Mouse (Mus musculus) MEL (cell line): ENCODE results near the gene Bfsp2. TPM values are rescaled to one million over a fixed set of nuclear protein-coding genes. Genes with fewer than 3 reads are reported as not detected.

Source experiments
- DNase-seq: peaks from one replicate; pipeline ENCODE4 v3.0.0; 2011; ENCODE audit warnings: low read depth, low spot score
- H3K27ac ChIP-seq: 2 replicates; pipeline ENCODE4 v1.5.1; 2012; ENCODE audit warnings: low read depth, mild to moderate bottlenecking, control low read depth, low read length, moderate library complexity; ENCODE audit not compliant: control insufficient read depth
- H3K27me3 ChIP-seq, 2 experiments: fragments of 150-350 bp in 1 of 2; sonication (generic) in 1 of 2; 2 replicates each; pipeline ENCODE4 v1.6.1; 2012; ENCODE audit warnings: low read length in 2 of 2, mild to moderate bottlenecking in 2 of 2, improper control_type of control experiment in 1 of 2, moderate library complexity in 1 of 2; ENCODE audit not compliant: insufficient read depth in 2 of 2, control insufficient read depth in 1 of 2
- H3K36me3 ChIP-seq, 2 experiments: 2 replicates each; pipeline ENCODE4 v1.6.1; 2012 to 2014; ENCODE audit warnings: low read length in 2 of 2, improper control_type of control experiment in 1 of 2, inconsistent platforms in 1 of 2, mild to moderate bottlenecking in 1 of 2; ENCODE audit not compliant: insufficient read depth in 2 of 2, control insufficient read depth in 1 of 2
- H3K4me1 ChIP-seq, 2 experiments: fragments of 150-350 bp in 1 of 2; sonication (generic) in 1 of 2; 2 replicates each; pipeline ENCODE4 v1.6.1; 2012; ENCODE audit warnings: low read length in 2 of 2, improper control_type of control experiment in 1 of 2, mild to moderate bottlenecking in 1 of 2; ENCODE audit not compliant: insufficient read depth in 2 of 2, control insufficient read depth in 1 of 2
- H3K4me3 ChIP-seq, 2 experiments: fragments of 150-350 bp in 1 of 2; sonication (generic) in 1 of 2; 2 replicates each; pipeline ENCODE4 v1.5.1; 2012; ENCODE audit warnings: low read depth in 2 of 2, low read length in 2 of 2, mild to moderate bottlenecking in 2 of 2, moderate library complexity in 2 of 2, control low read depth in 1 of 2, improper control_type of control experiment in 1 of 2; ENCODE audit not compliant: control insufficient read depth in 1 of 2, insufficient read depth in 1 of 2
- H3K79me2 ChIP-seq: 2 replicates; pipeline ENCODE4 v1.6.1; 2012; ENCODE audit warnings: mild to moderate bottlenecking, low read length, moderate library complexity; ENCODE audit not compliant: control insufficient read depth, poor library complexity, insufficient read depth
- H3K9ac ChIP-seq: 2 replicates; pipeline ENCODE4 v1.6.1; 2012; ENCODE audit warnings: low read depth, mild to moderate bottlenecking, control low read depth, low read length, moderate library complexity; ENCODE audit not compliant: control insufficient read depth, poor library complexity, severe bottlenecking
- H3K9me3 ChIP-seq: fragments of 150-350 bp; sonication (generic); replicated peaks from 2 replicates; pipeline ENCODE4 v1.6.1; 2012; ENCODE audit warnings: mild to moderate bottlenecking, low read length, improper control_type of control experiment, moderate library complexity; ENCODE audit not compliant: insufficient read depth
- BHLHE40 ChIP-seq: IDR thresholded peaks from 2 replicates; pipeline ENCODE4 v1.6.1; 2012; ENCODE audit warnings: low read depth, mild to moderate bottlenecking, inconsistent platforms, low read length, improper control_type of control experiment, borderline replicate concordance
- CHD2 ChIP-seq: IDR thresholded peaks from 2 replicates; pipeline ENCODE4 v1.6.1; 2011; ENCODE audit warnings: low read length, improper control_type of control experiment
- EP300 ChIP-seq, 2 experiments: IDR thresholded peaks; 2 replicates each; pipeline ENCODE4 v1.6.1; 2011; ENCODE audit warnings: improper control_type of control experiment in 2 of 2, low read length in 2 of 2, low read depth in 1 of 2, mild to moderate bottlenecking in 1 of 2
- GATA1 ChIP-seq: IDR thresholded peaks from 2 replicates; pipeline ENCODE4 v1.6.1; 2011; ENCODE audit warnings: low read depth, low read length, improper control_type of control experiment
- JUND ChIP-seq: IDR thresholded peaks from 2 replicates; pipeline ENCODE4 v1.6.1; 2011; ENCODE audit warnings: low read depth, mild to moderate bottlenecking, improper control_type of control experiment, low read length
- MAFK ChIP-seq: IDR thresholded peaks from 2 replicates; pipeline ENCODE4 v1.6.1; 2011; ENCODE audit warnings: low read depth, mild to moderate bottlenecking, low read length, improper control_type of control experiment, borderline replicate concordance
- MAX ChIP-seq: IDR thresholded peaks from 2 replicates; pipeline ENCODE4 v1.6.1; 2011; ENCODE audit warnings: low read length, improper control_type of control experiment
- MEF2A ChIP-seq: IDR thresholded peaks from 2 replicates; pipeline ENCODE4 v1.6.1; 2014; ENCODE audit warnings: low read depth, mild to moderate bottlenecking, inconsistent platforms, low read length, improper control_type of control experiment; ENCODE audit not compliant: poor library complexity, insufficient replicate concordance, severe bottlenecking; ENCODE audit errors: extremely low read depth
- MXI1 ChIP-seq: IDR thresholded peaks from 2 replicates; pipeline ENCODE4 v1.6.1; 2011; ENCODE audit warnings: mild to moderate bottlenecking, low read depth, low read length, improper control_type of control experiment
- MYC ChIP-seq: IDR thresholded peaks from 2 replicates; pipeline ENCODE4 v1.6.1; 2011; ENCODE audit warnings: low read depth, mild to moderate bottlenecking, low read length, improper control_type of control experiment, moderate library complexity
- NRF1 ChIP-seq: IDR thresholded peaks from 2 replicates; pipeline ENCODE4 v1.6.1; 2014; ENCODE audit warnings: low read depth, mild to moderate bottlenecking, inconsistent platforms, low read length, improper control_type of control experiment, moderate library complexity; ENCODE audit not compliant: poor library complexity, insufficient read depth, severe bottlenecking
- POLR2AphosphoS5 ChIP-seq: IDR thresholded peaks from 2 replicates; pipeline ENCODE4 v1.6.1; 2012; ENCODE audit warnings: low read depth, borderline replicate concordance, mild to moderate bottlenecking, inconsistent platforms, low read length, moderate library complexity, mixed read lengths
- SIN3A ChIP-seq: IDR thresholded peaks from 2 replicates; pipeline ENCODE4 v1.6.1; 2012; ENCODE audit warnings: low read length, improper control_type of control experiment, inconsistent platforms
- TAL1 ChIP-seq: IDR thresholded peaks from 2 replicates; pipeline ENCODE4 v1.6.1; 2012; ENCODE audit warnings: mild to moderate bottlenecking, inconsistent platforms, low read length, moderate library complexity, mixed read lengths
- UBTF ChIP-seq: IDR thresholded peaks from 2 replicates; pipeline ENCODE4 v1.6.1; 2012; ENCODE audit warnings: low read depth, mild to moderate bottlenecking, inconsistent platforms, low read length, improper control_type of control experiment, moderate library complexity, borderline replicate concordance; ENCODE audit not compliant: insufficient read depth
- ZC3H11A ChIP-seq: IDR thresholded peaks from 2 replicates; pipeline ENCODE4 v1.6.1; 2012; ENCODE audit warnings: low read depth, mild to moderate bottlenecking, inconsistent platforms, low read length, improper control_type of control experiment
- polyA plus RNA-seq, 2 experiments: library from polyadenylated mRNA; stranded (reverse) in 1 of 2; unstranded in 1 of 2; fragments of >175 nt in 1 of 2; fragments of >200 nt in 1 of 2; gene quantifications; 2 replicates each; pipeline versions ENCODE4 v1.2.1 to v1.2.4; 2012; ENCODE audit warnings: low replicate concordance in 2 of 2, low read depth in 1 of 2; ENCODE audit not compliant: insufficient read length in 2 of 2, insufficient read depth in 1 of 2, missing spikeins in 1 of 2
- total RNA-seq: library from RNA; depleted of rRNA; stranded (reverse); fragments of 300-350 nt; gene quantifications from 2 replicates; pipeline ENCODE4 v1.2.3, GENCODE M21; 2012

The Bfsp2 gene
- total and polyA plus RNA-seq, 3 experiments = 0.27 to 2.4 TPM; not detected in 1

DNA sequence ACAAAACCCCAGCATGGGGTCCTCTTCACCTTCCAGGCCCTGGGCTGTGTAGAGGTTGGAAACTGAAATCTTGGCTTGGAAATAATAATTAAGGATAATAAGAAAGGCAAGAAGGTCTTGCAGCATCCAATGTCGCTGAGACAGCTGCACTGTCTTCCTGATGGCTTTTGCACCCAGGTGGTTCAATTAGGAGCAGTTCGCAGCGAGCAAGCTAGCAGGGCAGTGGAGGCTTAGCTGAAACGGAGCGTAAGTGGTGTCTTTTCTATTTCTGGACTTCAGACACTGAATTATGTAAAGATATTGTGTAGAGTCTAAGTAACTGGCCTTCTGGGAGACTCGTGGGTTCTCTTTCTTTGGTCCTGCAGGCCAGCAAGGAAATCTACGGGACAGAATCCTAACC lies 56.8 kb downstream of the Bfsp2 start:
- H3K9me3 ChIP-seq = no peaks in the 10 kb centered on the region
- no peak overlapping the region for H3K4me3 ChIP-seq
- no peak for DNase-seq
- H3K4me1 ChIP-seq = peaks cover 3 to 9% of the 10 kb centered on the region in 2 experiments; a peak in 2 of 4 replicates
- no peak overlapping the region for H3K27ac ChIP-seq
- no peak for TF ChIP-seq SIN3A
- H3K9ac ChIP-seq = no peak overlapping the region
- peaks cover 0 to 7% of the 10 kb centered on the region in 2 experiments; a peak in 2 of 4 replicates for H3K36me3 ChIP-seq
- no peaks in the 10 kb centered on the region for H3K79me2 ChIP-seq
- no peaks in the 10 kb centered on the region for H3K27me3 ChIP-seq

DNA sequence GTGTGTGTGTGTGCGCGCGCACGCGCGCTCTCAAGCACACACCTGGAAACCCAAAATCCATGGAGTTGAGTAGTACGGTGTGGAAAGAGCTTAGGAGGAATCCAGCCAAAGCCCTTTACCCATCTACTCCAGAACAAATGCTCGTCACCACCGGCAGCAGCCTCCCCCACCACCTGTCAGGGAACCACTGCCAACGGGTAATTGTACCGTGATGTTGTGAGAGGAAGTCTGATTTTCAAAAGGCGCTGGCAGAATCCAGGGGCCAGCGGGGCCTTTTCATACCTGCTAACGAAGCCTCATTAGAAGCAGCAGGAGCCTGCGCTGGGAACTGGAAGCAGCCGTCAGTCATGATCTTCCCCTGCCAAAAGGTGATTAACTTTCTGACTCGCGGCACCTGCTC lies 57.4 kb downstream of the Bfsp2 start:
- Histone ChIP-seq H3K4me3 (no peak overlapping the region), H3K9ac (no peak overlapping the region), H3K27me3 (no peaks in the 10 kb centered on the region)
- no peak for DNase-seq
- no peak for TF ChIP-seq UBTF
- no peak for TF ChIP-seq MAFK
- TF ChIP-seq MXI1 = no peak
- no peak for TF ChIP-seq MYC
- TF ChIP-seq MEF2A = no peak
- TF ChIP-seq POLR2AphosphoS5 = no peak
- TF ChIP-seq EP300 (IDR thresholded peaks at IDR 0.05; ENCODE audit: low read depth in 1 of 2, low read length in 2 of 2) = no peak
- TF ChIP-seq MAX = no peak
- no peak for TF ChIP-seq CHD2
- no peak for TF ChIP-seq NRF1
- no peak for TF ChIP-seq JUND
- no peak for TF ChIP-seq BHLHE40
- no peak for TF ChIP-seq GATA1
- TF ChIP-seq ZC3H11A = no peak
- no peak for TF ChIP-seq TAL1
- TF ChIP-seq, all 39 proteins: peak for 0
- Histone ChIP-seq H3K9me3 (no peaks in the 10 kb centered on the region), H3K4me1 (peaks cover 3 to 9% of the 10 kb centered on the region in 2 experiments; a peak in 2 of 4 replicates), H3K79me2 (no peaks in the 10 kb centered on the region), H3K27ac (no peak overlapping the region), H3K36me3 (peaks cover 0 to 7% of the 10 kb centered on the region in 2 experiments; a peak in 2 of 4 replicates)
